Mouse (Mus musculus) megakaryocyte, adult 5-6 weeks (primary cell): ENCODE results near the gene Nrxn3. TPM values are rescaled to one million over a fixed set of nuclear protein-coding genes. Genes with fewer than 3 reads are reported as not detected.

Experiments
- ATAC-seq: 2 replicates; pipeline ENCODE4 v1.8.0; 2016; ENCODE audit warnings: mild to moderate bottlenecking, inconsistent platforms; ENCODE audit not compliant: poor library complexity, severe bottlenecking
- total RNA-seq, 2 experiments: library from RNA; stranded (forward) in 1 of 2; stranded (reverse) in 1 of 2; fragments of 153-499, 151-499 nt in 1 of 2; fragments of 221-1000, 200-1000 nt in 1 of 2; gene quantifications; 2 replicates each; pipeline versions ENCODE4 v1.2.3 to v1.2.4; 2015 to 2017

Gene Nrxn3
- total RNA-seq, 2 experiments from 2014 or later = not detected

- no peak for ATAC-seq
Measured at GRCm38 (mm10) chr12:88808947-88809346, 86.3 kb downstream of the Nrxn3 start.

DNA sequence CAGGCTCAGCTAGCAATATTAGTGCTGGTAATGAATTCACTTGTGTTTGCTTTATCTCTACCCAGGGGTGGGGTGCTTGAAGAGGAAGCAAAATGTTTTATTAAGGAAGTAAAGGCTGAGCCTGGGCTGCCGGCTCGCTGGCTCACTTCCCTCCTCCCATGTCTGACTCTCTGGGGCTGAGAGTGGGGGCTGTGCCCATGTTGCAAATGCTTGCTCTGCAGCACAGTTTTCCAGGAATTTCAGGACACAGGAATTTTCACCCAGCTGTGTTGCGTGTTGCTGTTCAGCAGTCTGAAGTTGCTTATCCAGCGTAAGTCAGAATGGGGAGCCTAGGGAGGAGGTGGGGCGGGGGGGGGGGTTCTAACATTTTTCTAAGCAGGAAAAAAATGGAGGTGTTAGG, 89.5 kb downstream of the Nrxn3 start:
- ATAC-seq = no peak

- ATAC-seq = no peak
Measured at GRCm38 (mm10) chr12:88816865-88817264, 94.2 kb downstream of the Nrxn3 start.

- ATAC-seq = no peak
Measured at GRCm38 (mm10) chr12:88818622-88819334, 96.1 kb downstream of the Nrxn3 start.

DNA sequence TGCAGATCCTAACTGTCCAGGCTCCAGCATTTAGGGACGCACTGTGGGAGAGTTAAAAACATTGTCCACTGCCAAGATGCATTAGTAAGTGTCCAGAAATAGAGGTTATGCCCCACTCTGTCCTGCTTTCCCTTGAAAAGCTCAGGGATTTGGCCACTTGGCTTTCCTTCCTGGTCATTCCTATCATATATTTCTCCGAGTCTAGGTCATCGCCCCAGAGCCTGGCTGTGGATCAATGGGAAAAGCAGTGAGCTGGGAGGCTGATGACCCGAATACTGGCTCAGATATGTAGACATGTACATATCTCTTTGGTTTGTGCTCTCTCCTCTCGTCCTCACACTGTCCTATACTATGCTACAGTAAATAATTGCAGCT, 96.6 kb downstream of the Nrxn3 start:
- no peak for ATAC-seq

DNA sequence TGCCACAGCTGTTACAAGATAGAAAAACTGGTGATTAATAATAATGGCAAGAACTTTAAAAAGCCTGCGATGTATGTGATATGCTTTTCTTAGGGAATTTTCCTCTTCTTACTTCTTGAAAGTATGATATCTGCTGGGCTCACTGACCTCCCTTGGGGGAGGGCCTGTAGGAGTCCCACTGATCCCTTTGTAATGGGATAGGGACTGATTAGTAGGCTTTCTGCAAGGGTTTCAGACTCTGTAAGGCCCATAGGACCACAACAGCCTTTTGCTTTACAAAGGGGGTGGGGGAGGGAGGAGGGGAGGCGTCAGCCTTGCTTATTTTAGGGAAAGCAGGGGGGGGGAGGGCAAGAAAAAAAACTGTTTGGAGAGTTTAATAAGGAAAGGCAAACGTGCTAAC, 97.5 kb downstream of the Nrxn3 start:
- ATAC-seq = no peak

GRCm38 (mm10) chr12:88830851-88831250, 108.2 kb downstream of the Nrxn3 start:
- no peak for ATAC-seq

DNA sequence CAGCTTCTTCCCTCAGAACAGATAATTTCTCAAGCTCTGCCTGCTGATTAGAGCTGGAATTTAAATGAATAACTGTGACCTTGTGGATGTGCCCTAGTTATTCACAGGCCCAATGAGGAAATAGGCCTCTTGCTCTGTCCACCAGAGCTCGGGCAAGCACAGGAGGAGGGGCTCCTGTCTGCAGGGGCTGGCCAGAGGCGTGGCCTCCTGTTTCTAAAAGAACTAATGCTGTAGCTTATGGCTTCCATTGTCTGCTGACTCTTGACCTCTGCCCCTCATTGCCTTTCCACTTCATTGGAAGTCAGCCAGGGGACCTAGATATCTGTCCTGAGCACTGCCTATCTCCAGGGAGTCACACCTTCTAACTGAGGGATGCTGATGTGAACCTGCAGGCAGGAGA, 113.1 kb downstream of the Nrxn3 start:
- no peak for ATAC-seq

GRCm38 (mm10) chr12:88839724-88840123, 117.0 kb downstream of the Nrxn3 start:
- no peak for ATAC-seq

DNA sequence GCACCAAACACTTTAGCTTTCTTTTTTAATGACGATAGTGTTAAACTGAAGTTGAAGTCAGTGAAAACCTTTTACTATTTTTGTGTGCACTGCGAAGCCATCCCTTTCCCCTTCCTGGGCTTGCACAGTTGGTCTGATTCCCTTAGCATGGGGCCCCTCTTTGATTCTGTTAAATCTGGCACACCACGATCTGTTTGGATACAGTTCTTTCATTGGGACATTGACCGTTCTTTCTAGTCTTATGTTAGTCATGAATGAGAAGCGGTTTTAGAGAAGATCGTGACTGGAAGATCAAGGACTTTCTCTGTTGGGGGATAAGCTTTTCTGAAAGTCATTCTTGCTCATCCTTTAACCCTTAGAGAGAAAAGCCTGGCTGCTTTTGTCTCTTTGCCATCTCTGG, 118.7 kb downstream of the Nrxn3 start:
- no peak for ATAC-seq

GRCm38 (mm10) chr12:88850400-88851179, 127.9 kb downstream of the Nrxn3 start:
- ATAC-seq = no peak

- ATAC-seq = no peak
Measured at GRCm38 (mm10) chr12:88854039-88854438, 131.4 kb downstream of the Nrxn3 start.

- ATAC-seq = no peak
Measured at GRCm38 (mm10) chr12:88857701-88858100, 135.0 kb downstream of the Nrxn3 start.

DNA sequence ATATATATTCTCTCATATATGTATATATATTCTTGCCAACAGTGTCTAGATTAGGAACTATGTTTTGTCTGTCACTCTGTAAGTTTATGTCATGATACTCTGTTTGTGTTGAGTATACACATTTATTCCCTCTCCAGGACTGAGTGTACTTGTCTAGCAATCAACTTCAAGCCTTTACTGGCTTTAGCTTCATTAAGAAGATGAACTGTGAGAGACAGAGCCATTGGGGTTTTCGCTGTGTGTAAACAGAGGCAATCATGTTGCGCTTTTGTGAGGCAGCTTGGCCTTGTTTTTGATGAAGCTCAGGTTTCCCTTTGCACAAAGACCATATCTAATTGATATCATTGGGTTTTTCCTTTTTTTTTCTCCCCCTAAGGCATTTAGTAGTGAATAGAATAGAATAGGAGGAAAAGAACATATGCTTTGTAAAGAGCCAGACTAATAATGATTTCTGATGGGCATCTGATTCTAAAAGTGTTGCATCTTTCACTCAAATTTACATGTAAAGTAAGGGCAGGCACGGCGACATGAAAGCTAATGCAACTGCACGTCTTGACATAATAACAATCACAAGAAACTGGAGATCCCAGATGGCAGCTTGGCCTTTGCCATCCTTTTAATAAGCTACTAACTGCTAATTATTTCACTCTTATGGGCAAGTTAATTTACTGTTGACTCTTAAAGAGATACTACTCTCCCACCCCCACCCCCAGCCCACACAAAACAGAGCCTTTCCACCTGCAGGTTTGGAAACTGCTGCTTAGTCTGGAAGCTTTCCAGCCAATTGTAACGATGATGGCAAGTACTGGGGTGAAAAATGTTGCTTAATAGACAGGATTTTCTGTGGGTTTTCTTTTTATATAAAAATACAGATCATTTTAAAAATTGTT, 137.0 kb downstream of the Nrxn3 start:
- ATAC-seq = no peak

DNA sequence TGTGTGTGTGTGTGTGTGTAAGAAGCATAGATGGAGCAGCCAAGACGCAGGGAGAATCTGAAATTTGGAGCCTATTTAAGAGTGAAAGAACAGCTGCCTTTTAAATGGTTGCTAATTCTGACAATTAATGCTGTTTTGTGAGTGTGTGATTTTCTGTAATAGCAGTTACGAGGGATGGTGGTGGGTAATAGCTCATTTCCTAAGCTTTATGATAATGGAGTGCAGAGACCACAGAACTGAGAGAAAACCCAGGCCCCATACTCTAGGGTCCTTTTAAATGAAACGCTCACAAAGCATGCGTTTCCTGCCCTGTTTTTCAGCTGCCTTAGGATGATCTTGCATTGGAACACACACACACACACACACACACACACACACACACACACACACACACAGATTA, 137.7 kb downstream of the Nrxn3 start:
- ATAC-seq = no peak

- ATAC-seq = no peak
Measured at GRCm38 (mm10) chr12:88863069-88863468, 140.4 kb downstream of the Nrxn3 start.

- ATAC-seq = no peak
Measured at GRCm38 (mm10) chr12:88868288-88868687, 145.6 kb downstream of the Nrxn3 start.

GRCm38 (mm10) chr12:88897331-88897730, 174.7 kb downstream of the Nrxn3 start:
- no peak for ATAC-seq

DNA sequence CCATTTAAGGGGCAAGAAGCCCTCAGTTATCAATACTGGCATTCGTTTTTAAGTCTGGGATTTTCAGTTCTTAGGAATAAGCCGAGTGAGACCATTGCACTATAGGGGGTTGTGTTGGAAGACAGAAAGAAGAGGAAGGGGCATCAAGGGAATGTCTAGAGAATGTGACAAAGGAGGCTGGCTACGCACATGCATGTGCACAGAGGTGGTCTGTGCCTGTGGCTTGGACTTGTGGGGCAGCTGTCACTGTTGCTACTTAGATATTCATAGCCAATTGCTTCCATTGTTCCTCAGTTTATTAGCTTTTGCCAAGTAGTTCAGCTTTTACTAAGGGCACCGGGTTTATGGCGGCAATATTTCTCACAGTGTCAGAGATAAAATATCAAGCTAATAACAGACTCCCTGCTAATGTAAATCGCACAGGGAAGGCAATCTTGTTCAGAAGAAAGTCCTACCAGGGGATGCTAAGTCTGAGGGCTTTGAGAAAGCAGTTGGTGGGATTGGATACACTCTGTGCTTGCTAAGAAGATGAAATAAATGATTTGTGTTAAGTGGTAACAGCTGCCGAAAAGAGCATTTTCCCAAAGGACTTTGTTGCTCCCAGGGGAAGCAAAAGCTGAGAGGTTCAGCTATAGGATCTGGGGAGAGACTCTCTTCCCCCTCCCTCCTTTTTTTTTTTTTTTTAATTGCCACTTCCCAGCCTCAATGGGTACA, 177.5 kb downstream of the Nrxn3 start:
- ATAC-seq = no peak

GRCm38 (mm10) chr12:88900728-88901080, 178.0 kb downstream of the Nrxn3 start:
- ATAC-seq = no peak

- no peak for ATAC-seq
Measured at GRCm38 (mm10) chr12:88910761-88911160, 188.1 kb downstream of the Nrxn3 start.
